Mouse (Mus musculus): ENCODE results near the gene Rcan3.

DNA sequence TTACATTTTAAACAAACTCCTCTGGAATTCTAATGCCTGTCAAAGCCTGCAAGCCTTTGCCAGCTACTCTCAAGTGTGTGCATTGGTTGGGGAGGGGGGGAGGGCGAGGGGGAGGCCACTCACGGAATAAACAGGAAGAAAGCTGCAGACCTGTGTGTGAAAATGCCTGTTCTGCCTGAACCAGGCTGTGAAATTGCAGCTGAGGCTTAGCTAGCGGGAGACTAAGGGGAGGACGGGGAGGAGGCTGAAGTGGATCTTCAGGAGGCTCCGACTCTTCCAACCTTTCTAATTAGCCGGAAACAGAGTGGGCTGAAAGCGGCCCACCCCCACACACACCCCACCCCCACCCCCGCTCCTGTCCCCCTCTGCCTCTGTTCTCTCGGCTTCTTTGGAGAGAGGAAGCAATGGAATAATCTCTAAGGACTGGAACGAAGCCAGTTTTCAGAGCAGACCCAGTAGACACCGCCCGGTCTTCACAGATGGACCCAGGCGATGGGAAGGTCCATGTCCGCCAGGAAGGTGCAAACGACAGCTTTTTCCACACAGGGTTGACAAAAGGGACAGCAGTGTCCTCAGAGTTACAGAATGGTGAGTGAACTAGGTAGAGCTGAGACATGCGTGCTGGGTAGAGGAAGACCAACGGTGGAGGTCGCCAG lies 17.8 kb upstream of the Rcan3 start:
- TF ChIP-seq CTCF (IDR thresholded peaks at IDR 0.05; ENCODE audit: low read depth, low read length) (no peak), POLR2A (IDR thresholded peaks at IDR 0.05; ENCODE audit: borderline replicate concordance, low read depth, low read length) (no peak)
